Mouse (Mus musculus) central nervous system, embryonic 18 days (tissue): ENCODE data around the gene Mrpl44. TPM values are rescaled to one million over a fixed set of nuclear protein-coding genes. Genes with fewer than 3 reads are reported as not detected.

Experiments
- polyA plus RNA-seq: library from polyadenylated mRNA; depleted of rRNA; stranded (reverse); fragments of >200 nt; gene quantifications from 2 replicates; pipeline ENCODE4 v1.2.3, GENCODE M21; 2012; rRNA removed

The Mrpl44 gene
- 19.6 and 22.6 TPM in 2 replicates for polyA plus RNA-seq

GRCm38 (mm10) chr1:79775927-79776458, at the start of gene Mrpl44, which contains the start of gene Wdfy1:
Gene Mrpl44, plus strand, starts transcription at chr1:79776018.
Gene Wdfy1, minus strand, starts transcription at chr1:79776143.

Other genes starting within 250 kb of the Mrpl44 start
- gene Ap1s3, start 104.0 kb upstream of the Mrpl44 start, polyA plus RNA-seq, result 1.7 and 2.2 TPM in 2 replicates
- gene Wdfy1, start 125 bp downstream of the Mrpl44 start, polyA plus RNA-seq, result 43.4 and 49.7 TPM in 2 replicates
- gene Serpine2, start 85.2 kb downstream of the Mrpl44 start, polyA plus RNA-seq, result 90.2 and 102 TPM in 2 replicates